Mouse (Mus musculus) adipocyte (in vitro differentiated cells): ENCODE data around the gene Spty2d1.
"Not testable (repeated sequence)": the region's sequence is repeated elsewhere in the genome, so short reads cannot be mapped to it uniquely, and the experiment has no call there.

Source experiments
- DNase-seq: peaks from one replicate; pipeline ENCODE4 v3.0.0-alpha.2; 2016; ENCODE audit warnings: low spot score

Gene Spty2d1

DNA sequence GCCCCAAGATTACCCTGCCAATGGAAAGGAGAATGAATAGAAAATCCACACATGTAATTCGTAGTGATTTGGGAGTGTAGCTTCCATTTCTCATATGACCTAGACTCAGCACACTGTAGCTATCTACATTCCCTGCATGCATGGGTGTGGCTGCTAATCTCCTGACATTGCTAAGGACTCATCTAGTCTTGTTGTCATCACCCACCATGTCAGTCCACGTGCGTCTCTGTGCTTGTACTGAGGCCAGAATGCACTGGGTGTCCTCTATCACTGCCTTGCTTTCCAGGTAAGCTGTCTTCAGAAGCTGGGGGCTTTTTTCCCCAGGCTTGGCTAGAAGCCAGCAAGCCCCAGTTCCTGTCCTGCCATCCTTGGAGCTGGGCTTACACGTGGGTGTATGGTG is 18.8 kb downstream of the Spty2d1 start:
- not testable (repeated sequence) for DNase-seq

DNA sequence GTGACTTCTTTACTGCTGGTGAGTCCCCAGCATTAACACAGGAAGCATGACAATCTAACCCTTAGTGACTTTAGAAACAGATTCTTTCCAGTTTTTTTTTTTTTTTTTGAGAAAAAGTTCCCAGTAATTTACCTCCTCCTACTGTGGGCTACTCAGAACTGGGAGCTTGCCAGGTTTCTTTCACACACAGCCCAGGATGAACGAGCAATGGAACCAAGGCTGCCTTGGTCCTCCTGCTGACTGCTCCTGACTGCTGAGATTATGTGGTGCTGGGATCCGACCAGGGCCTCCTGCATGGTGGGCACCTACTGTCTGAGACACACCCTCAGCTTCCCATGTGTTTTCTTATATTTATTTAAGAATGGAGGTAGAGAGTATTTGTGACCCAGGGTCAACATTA is 21.1 kb downstream of the Spty2d1 start:
- DNase-seq: peak; percentile 31

DNA sequence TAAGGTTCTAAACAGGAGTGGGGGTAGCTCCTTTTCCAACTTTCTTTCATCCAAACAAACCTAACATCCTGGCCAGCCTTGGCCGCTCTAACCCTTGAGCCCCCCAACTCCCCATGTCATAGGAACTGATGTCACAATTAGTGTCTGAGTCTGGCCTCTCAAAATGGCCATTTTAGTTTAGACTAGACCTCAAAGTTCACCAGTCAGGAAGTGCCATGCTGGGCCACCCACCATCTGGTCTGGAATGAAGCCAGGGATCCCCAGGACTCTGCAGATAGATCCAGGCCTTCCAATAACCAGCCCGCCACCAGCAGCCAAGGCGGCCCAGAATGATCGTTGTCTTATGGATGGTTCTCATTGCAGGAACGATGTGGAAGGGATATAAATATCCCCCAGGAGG is 21.6 kb downstream of the Spty2d1 start:
- DNase-seq: no peak

DNA sequence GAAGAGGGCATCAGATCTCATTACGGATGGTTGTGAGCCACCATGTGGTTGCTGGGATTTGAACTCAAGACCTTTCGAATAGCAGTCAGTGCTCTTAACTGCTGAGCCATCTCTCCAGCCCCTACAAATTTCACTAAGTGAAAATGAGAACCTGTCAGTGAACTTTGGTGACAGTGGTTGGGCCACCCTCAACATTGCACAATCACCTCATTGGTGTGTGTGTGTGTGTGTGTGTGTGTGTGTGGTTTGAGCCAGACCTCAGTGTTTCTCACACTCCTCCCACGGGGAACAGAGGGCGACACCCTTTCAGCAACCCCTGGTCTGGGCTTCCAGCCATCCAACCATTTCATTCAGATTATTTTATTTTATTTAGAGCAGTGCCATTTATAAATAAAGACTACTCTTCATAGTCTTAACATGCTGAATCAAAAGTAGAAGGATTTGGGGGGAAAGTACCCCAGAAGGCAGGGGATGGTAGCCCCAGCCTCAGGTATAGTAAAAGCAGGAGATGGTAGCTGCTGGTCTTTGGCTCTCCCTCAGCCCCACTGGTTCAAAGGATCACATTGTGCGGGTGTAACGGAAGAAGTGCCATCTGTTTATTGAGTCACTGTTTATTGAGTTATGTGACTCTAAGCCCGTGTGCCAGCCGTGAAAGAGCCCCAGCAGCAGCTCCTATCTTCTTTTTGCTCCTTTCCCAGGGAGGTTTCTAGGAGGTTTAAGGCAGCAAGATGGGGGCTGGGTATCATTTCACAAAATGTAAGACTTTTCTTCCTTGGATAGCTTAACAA is 22.3 kb downstream of the Spty2d1 start:
- peak; percentile 70 for DNase-seq

DNA sequence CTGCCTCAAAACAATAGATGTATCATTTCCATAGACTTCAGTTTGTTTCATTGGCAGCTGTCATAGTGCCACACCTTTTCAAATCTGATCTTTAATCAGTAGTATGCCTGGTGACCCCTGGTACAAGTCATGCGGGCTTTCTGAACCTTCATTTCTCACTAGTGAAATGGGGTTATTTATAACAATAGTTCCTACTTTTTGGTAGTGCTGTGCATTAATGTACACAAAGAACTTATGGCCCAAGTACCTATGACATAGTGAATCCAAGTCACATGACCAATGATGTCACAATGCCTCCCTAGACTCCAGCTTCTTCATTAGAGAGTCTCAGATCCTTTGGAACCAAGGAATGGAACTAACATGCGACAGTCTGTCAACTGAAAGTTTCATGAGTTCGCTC is 24.9 kb downstream of the Spty2d1 start, which contains the start of gene Gm9999:
Gene Gm9999, plus strand, starts transcription at position 301 of the 400 bp plus-strand sequence.
- no peak for DNase-seq

DNA sequence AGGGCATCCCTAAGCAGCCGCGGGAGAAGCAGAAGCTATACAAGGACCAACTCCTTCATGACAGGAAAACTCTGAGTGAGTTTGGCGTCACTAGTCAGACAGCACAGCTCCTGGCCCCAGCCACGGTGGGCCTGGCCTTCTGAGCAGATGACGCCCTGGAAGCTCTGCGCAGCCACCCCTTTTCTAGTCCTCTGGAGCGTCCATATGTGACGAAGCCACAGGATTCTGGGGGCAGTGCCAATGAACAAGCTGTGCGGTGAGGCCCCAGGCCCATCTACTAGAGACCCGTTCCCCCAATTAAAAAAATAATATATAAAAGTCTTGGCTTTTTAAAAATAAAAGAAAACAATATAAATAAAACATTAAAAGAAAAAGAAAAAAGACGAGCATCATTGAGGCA is 32.8 kb downstream of the Spty2d1 start:
- no peak for DNase-seq

DNA sequence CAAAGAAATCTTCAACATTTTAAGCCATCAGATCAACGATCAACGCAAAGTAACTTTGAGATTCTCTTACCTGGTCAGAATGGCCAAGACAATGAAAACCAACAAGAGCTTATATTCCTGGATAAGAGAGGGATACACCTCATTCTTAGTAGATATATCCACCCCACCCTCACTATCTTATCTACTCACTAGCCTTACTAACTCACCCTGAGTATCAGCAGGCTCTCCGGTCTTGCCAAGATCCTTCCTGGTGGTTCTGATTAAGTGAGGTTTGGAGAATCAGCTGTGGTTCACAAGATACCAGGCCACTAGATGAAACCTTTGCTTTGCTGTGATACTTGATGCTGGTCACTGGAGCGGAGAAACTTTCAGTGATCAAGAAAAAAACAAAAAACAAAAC is 33.6 kb downstream of the Spty2d1 start:
- DNase-seq: no peak

DNA sequence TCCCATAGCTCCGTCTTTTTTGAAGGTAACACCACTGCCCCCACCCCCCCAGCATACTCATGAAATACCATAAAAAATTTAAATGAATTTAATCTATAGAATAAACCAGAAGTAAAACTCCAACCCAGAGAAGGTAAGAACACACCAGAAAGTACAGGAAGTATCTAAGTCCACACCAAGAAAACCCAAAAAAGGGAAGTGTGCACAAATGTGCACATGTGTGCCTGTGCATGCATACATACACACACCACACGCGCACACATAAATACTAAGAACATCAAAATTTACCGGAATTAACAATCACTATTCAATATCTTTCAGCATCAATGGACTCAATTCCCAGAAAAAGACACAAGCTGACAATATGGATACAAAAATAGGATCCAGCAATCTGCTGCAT is 38.3 kb downstream of the Spty2d1 start:
- DNase-seq: no peak

DNA sequence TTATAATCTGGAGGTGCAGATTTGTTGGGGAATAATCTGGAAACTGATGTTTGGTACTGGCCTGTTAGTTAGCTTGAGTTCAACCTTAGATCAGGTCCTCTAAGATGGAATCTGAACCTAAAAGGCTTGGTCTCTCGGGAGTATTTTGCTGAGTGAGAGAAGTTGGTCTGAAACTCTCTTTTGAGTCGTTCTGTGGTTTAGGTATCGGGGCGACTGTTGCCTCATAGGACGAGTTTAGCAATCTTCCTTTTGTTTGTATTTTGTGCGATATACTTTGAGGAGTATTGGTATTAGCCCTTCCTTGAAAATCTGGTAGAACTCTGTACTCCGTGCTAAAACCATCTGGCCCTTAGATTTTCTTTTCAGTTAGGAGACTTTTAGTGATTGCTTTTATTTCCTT is 44.1 kb downstream of the Spty2d1 start:
- no peak for DNase-seq

DNA sequence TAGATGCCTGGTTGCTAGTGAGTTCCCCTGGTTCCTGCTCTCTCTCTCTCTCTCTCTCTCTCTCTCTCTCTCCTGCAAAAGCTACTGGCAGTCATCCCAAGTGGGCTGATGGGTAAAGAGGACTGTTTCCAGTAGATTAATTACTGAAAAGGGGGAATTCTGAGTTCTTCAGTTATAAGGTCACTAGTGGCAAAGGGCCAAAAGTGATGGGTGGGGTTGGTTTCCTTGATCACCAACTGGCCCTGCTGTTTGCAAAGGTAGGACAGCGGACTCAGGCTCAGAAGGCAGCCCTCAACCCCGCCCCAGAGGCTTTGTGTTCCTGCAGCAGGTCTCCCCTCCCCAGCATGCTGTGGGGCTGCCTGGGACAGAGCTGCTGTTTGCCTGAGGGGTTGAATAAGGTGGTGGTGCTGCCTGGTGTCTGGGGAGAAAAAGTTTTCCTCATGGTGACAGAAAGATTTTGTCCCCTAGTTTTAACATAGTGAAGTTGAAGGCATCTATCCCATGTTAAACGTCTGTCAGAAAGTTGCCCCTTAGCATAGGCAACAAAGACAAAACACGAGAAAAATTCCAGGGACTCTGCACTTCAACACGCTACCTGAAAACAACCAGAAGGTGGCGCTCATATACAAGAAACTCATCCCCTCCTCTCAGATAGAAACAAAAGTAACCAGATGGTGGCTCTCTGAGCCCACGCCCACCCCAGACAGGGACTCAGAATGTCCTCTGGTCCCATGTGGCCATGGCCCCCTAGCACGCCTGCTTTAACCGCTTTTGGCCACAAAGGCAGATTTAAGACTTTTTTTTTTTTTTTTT is 45.2 kb downstream of the Spty2d1 start:
- peak; percentile 78 for DNase-seq

DNA sequence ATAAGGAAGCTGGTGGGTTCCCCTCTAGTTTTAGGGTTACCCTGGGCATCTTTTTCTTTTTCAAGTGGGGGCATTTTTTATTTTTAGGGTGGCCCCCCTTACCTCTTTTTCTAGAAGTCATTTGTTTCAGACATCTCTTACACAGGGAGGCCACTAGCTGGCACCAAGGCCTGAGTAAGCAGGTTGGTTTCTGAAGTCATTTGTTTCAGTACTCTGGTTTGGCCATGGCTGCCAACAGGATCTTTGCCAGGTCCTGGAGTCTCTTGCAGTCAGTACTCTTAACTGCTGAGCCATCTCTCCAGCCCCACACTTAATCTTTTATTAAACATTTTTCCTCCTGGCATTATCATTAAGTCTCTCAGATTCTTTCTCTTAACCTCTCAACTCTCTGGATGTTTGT is 46.1 kb downstream of the Spty2d1 start:
- peak; percentile 78 for DNase-seq

DNA sequence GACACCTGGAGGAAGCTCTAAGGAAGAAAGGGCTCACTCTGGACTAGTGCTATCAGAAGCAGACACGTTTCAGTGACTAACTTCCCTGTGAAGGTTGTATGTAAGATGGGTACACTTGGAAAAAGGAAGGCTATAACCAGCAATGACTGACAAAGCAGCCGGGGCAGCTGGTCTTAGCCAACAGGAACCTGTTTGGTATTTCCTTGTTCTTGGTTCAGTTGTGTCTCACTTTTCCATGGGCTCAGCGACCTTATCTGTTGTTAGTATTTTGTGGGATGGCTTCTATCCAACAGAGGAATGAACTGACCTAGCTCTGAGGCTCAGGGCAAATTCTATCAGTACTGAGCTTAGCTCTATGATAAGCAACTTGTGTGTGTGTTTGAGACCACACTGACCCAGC is 47.2 kb downstream of the Spty2d1 start:
- DNase-seq: no peak

DNA sequence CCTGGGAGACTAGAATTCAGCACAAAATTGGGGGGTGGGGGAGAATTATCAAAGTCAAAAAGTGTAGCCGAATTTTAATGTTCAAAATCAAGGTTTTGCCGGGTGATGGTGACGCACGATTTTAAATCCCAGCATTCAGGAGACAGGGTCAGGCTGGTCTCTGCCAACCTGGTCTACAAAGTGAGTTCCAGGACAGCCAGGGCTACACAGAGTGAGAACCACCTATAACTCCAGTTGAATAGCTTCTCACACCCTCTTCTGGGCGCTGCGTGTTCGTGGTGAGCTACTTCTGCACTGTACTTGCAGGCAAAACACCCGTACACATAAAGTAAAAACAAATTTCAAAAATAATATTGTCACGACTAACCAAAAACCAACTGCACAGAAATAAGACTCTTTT is 49.4 kb downstream of the Spty2d1 start:
- no peak for DNase-seq

DNA sequence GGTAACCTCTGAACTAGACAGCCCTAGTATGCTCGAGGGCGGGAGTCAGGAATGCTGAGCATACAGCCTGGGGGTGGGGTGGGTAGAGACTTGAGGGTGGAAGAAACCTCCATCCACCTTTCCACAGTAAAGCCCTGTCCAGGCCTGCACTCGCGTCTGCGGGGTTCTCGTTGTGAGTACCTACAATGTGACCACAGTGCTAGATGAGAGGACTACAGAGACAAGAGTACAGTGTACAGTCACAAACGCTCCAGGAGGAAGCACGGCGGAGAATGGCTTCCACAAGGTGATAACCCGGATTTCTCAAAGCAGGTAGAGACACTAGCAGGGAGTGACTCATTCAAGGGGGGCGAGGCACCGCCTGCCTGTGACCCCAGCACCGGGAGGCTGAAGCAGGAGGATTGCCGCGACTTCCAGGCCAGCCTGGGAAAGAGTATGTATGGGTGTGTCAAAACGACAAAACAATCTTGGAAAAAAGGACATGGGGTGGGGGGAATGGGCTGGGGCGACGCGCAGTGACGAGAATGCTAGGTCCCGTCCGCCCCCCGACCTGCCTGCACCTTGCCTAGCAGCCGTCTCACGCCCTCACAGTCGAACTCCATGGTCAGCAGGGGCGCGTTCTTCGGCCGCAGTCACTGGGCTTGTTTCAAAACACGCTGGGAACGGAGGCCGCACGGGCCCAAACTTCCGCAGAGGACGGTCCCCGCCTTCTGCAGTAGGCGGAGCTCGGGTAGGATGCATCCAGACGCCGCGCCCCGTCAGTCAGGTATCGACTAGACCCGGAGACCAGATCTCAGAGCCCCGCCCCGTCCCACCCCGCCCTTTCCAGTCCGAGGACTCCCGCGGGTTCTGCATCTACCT is 50.1 kb downstream of the Spty2d1 start, which contains the start of gene Uevld:
Gene Uevld, minus strand, starts transcription at position 697 of the 861 bp plus-strand sequence.
- DNase-seq: peak; percentile 73
